Mouse (Mus musculus) stomach, embryonic 16.5 days (tissue): ENCODE measurements around the gene 4930455H04Rik. TPM values are rescaled to one million over a fixed set of nuclear protein-coding genes. Genes with fewer than 3 reads are reported as not detected.

Experiments used
- ATAC-seq: fragments of 200-750 bp; cut with Nextera tagmentation; 2 replicates; pipeline ENCODE4 v1.8.0; 2017; ENCODE audit warnings: moderate number of reproducible peaks, moderate TSS enrichment; ENCODE audit not compliant: insufficient read depth, low FRiP score
- H3K27ac ChIP-seq: fragments of 300-500 bp; sonication (generic); 2 replicates; pipeline ENCODE4 v1.5.1; 2014; ENCODE audit warnings: low read length
- H3K27me3 ChIP-seq: fragments of 300-500 bp; sonication (generic); 2 replicates; pipeline ENCODE4 v1.6.1; 2014; ENCODE audit warnings: low read length, control low read depth, mixed read lengths; ENCODE audit not compliant: control insufficient read depth, insufficient read depth
- H3K36me3 ChIP-seq: fragments of 300-500 bp; sonication (generic); 2 replicates; pipeline ENCODE4 v1.6.1; 2014; ENCODE audit warnings: low read length; ENCODE audit not compliant: control insufficient read depth, insufficient read depth
- H3K4me1 ChIP-seq: fragments of 300-500 bp; sonication (generic); 2 replicates; pipeline ENCODE4 v1.6.1; 2014; ENCODE audit warnings: low read length, control low read depth, mixed read lengths; ENCODE audit not compliant: control insufficient read depth, insufficient read depth
- H3K4me2 ChIP-seq: fragments of 300-500 bp; sonication (generic); 2 replicates; pipeline ENCODE4 v1.6.1; 2014; ENCODE audit warnings: low read depth, low read length, mixed read lengths
- H3K4me3 ChIP-seq: fragments of 300-500 bp; sonication (generic); replicated peaks from 2 replicates; pipeline ENCODE4 v1.5.1; 2014; ENCODE audit warnings: mild to moderate bottlenecking, low read length
- H3K9ac ChIP-seq: fragments of 300-500 bp; sonication (generic); 2 replicates; pipeline ENCODE4 v1.6.1; 2014; ENCODE audit warnings: low read length
- H3K9me3 ChIP-seq: fragments of 300-500 bp; sonication (generic); replicated peaks from 2 replicates; pipeline ENCODE4 v1.6.1; 2016; ENCODE audit warnings: low read length, control low read depth; ENCODE audit not compliant: control insufficient read depth
- WGBS: fragments of 180-500 bp; shearing (Covaris S2); extraction: QIAGEN DNeasy Blood & Tissue Kit; methylation state at CpG from one replicate; pipeline ENCODE4 v1.1.7; 2014; 5-methylcytosine and 5-hydroxymethylcytosine counted together
- polyA plus RNA-seq: library from polyadenylated mRNA; unstranded; fragments of >200 nt; fragmentation: Nextera tagmentation; extraction: Ambion mirVana; gene quantifications from 2 replicates; pipeline ENCODE4 v1.2.1, GENCODE M21; 2015

4930455H04Rik gene
- polyA plus RNA-seq, 1 experiment from 2014 or later: not detected

DNA sequence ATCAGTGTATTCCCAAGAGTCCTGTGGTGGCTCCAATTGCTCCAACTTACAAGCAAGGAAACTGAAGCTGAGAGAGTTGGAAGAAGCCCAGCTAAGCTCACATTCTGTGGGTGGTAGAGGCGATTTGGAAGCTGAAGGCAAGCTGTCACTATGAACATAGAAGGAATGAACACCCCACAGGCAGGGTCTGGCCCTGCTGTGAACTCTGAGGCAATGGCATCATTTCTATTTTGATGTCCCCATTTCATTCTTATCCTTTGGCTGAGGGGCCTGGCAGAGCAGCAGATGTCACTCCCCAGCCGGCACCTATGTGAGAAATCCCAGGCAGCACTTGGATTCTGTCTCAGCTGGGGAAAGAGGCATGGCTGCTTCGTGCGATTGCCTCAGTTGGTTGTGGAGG lies 24.6 kb upstream of the 4930455H04Rik start:
- 69% methylated on average over 4 of the region's 4 CpGs for WGBS
- no peaks in the 10 kb centered on the region for H3K36me3 ChIP-seq
- H3K9me3 ChIP-seq: no peaks in the 10 kb centered on the region
- H3K9ac ChIP-seq: no peak overlapping the region
- H3K27ac ChIP-seq: no peak overlapping the region
- H3K4me3 ChIP-seq: no peak overlapping the region
- peaks cover 3% of the 10 kb centered on the region; the same call in 1 of the 2 replicates for H3K4me1 ChIP-seq
- no peaks in the 10 kb centered on the region for H3K27me3 ChIP-seq
- ATAC-seq: no peak
- H3K4me2 ChIP-seq: no peak overlapping the region

DNA sequence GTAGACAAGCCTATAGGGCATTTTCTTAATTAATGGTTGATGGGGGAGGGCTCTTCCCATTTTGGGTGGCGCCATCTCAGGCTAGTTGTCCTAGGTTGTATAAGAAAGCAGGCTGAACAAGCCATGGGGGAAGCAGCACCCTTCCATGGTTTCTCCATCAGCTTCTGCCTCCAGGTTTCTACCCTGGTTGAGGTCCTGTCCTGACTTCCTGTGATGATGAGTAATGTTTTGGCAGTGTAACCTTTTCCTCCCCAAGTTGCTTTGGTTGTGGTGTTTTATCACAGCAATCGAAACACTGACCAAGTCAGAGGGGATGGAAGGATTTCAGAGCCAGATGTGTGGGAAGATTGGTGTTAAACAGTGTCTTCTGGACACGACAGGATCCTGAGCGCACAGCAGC lies 21.6 kb upstream of the 4930455H04Rik start:
- Histone ChIP-seq H3K27ac (no peak overlapping the region), H3K9me3 (no peaks in the 10 kb centered on the region), H3K36me3 (no peaks in the 10 kb centered on the region), H3K9ac (no peak overlapping the region), H3K4me3 (no peak overlapping the region), H3K27me3 (no peaks in the 10 kb centered on the region), H3K4me2 (no peak overlapping the region), H3K4me1 (peaks cover 3% of the 10 kb centered on the region; the same call in 1 of the 2 replicates)
- WGBS: 82% methylated on average over 4 of the region's 4 CpGs
- no peak for ATAC-seq

DNA sequence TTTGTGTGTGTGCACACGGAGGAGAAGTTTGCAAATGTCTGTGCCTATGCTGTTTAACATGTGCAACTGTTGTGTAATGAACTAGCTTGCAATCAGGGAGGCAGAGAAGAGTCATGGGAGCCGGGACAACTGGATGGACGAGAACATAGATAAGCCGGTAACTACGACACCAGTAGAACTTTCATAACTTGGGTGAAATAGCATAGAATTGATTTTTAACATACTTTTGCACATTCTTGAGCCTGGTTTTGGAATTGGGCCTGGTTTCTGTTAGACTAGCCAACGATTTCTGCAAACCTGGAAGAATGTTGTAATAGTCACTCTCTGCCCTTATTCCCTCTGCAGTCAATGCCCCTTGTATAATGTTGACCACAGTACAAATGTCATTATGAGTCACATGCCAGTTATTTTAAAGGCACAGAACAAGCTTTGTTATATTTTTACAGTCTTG lies 17.4 kb upstream of the 4930455H04Rik start:
- Histone ChIP-seq H3K27ac (no peak overlapping the region), H3K4me3 (no peak overlapping the region), H3K27me3 (no peaks in the 10 kb centered on the region), H3K36me3 (no peaks in the 10 kb centered on the region), H3K9me3 (no peaks in the 10 kb centered on the region), H3K9ac (no peak overlapping the region), H3K4me1 (peaks cover 4% of the 10 kb centered on the region; the same call in 1 of the 2 replicates), H3K4me2 (no peak overlapping the region)
- WGBS: 68% methylated on average over 6 of the region's 6 CpGs
- ATAC-seq: peak; percentile 44; the same call in 1 of the 2 replicates

DNA sequence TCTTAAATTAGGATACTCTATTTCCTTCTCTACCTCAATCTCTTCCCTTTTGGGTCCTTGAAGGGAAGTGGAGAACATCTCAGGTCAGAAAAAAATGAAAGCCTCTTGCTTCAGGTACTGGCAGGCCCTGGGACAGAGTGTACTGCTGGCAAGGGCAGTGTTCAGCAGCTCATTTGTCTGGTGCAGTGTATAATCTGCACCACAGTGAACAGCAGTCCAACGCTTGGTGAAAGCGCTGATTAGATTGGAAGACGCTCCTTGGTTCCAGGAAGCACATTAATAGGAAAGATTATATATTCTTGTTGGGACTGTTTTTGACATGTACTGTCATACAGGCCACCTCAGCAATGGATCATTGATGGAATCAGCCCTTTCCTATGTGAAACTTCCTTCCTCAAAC lies 16.6 kb upstream of the 4930455H04Rik start:
- ATAC-seq: no peak
- WGBS: 79% methylated on average over 3 of the region's 3 CpGs

DNA sequence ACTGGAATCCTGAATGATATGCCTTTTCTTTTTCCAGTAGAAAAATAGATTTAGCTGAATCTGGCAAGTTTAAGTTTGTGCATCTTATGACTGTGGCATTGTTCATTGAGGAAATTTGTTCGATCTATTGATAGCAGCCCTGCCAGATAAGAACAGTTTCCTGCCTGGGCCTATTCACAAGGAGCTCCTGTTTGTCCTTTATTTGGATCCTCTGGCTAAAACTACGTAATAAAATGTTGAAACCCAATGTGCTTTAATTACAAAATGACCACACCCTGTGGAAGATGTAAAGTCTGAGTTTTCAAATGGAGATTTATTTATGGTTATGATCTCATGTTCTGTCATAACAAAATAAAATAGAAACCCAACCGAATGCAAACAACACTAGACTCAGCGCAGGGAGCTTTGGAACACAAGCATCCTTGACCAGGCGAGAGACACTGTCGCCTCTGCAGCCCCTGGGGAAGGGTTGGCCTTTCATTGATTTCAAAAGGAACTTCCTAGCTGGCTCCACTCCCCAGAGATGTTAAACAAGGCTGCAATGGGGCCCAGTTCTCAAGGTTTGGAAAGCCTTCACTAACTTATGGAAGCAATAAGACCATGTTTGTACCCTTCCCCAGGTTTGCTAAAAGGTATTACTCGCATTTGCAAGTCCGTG lies 15.7 kb upstream of the 4930455H04Rik start:
- H3K36me3 ChIP-seq: no peaks in the 10 kb centered on the region
- no peak for ATAC-seq
- H3K4me2 ChIP-seq: no peak overlapping the region
- no peak overlapping the region for H3K9ac ChIP-seq
- H3K27me3 ChIP-seq: no peaks in the 10 kb centered on the region
- 71% methylated on average over 8 of the region's 8 CpGs for WGBS
- no peaks in the 10 kb centered on the region for H3K9me3 ChIP-seq
- peaks cover 4% of the 10 kb centered on the region; the same call in 1 of the 2 replicates for H3K4me1 ChIP-seq
- no peak overlapping the region for H3K4me3 ChIP-seq
- H3K27ac ChIP-seq: no peak overlapping the region

More for the DNA sequence above, 16.6 kb upstream of the 4930455H04Rik start:
- Histone ChIP-seq H3K9me3 (no peaks in the 10 kb centered on the region), H3K27me3 (no peaks in the 10 kb centered on the region), H3K27ac (no peak overlapping the region), H3K4me2 (no peak overlapping the region), H3K36me3 (no peaks in the 10 kb centered on the region), H3K4me3 (no peak overlapping the region), H3K4me1 (peaks cover 4% of the 10 kb centered on the region; the same call in 1 of the 2 replicates), H3K9ac (no peak overlapping the region)

DNA sequence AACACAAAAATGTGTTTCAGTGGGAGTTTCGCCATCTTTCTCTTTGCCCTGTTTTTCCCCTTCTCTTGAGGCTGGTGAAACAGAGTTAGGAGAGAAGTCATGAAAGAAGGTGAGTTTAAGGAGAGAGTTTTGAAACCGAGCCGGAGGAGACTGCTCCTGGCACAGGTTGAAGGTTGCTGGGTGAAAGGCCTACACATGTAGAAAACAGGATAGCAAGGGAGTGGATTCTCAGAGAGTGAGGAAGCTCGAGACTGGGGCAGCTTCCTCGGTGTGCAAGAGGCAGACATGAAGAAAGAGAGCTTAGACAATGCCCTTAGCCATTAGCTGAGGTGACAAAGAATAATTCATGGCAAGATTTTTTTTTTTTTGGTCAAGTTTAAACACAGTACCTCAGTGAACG lies 14.7 kb upstream of the 4930455H04Rik start:
- Histone ChIP-seq H3K4me3 (no peak overlapping the region), H3K4me2 (no peak overlapping the region), H3K27ac (no peak overlapping the region), H3K9me3 (no peaks in the 10 kb centered on the region), H3K9ac (no peak overlapping the region), H3K36me3 (no peaks in the 10 kb centered on the region), H3K27me3 (no peaks in the 10 kb centered on the region), H3K4me1 (peaks cover 4% of the 10 kb centered on the region; the same call in 1 of the 2 replicates)
- ATAC-seq: no peak
- 81% methylated on average over 6 of the region's 6 CpGs for WGBS

DNA sequence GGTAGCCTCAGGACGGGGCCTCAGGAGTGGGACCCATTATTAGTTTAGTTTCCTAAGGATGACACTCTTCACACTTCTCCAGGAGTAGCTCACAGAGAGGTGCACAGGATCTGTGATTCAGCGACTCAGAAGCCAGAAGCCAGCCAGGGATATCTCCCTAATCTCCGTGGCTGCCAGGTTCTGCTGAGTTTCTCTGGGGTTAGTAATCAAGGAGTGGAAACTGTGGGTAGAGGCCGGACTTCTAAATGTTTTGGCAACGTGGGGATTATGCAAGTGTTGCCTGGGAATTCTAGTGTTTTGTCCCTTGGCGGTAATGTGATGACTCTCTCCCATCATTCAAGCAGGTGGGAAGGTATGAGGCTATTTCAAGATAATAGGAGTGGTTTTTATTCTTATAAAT lies 13.0 kb upstream of the 4930455H04Rik start:
- 71% methylated on average over 6 of the region's 6 CpGs for WGBS
- Histone ChIP-seq H3K36me3 (no peaks in the 10 kb centered on the region), H3K4me3 (no peak overlapping the region), H3K4me1 (peaks cover 4% of the 10 kb centered on the region; the same call in 1 of the 2 replicates), H3K4me2 (no peak overlapping the region), H3K9me3 (no peaks in the 10 kb centered on the region), H3K27ac (no peak overlapping the region), H3K27me3 (no peaks in the 10 kb centered on the region), H3K9ac (no peak overlapping the region)
- no peak for ATAC-seq

DNA sequence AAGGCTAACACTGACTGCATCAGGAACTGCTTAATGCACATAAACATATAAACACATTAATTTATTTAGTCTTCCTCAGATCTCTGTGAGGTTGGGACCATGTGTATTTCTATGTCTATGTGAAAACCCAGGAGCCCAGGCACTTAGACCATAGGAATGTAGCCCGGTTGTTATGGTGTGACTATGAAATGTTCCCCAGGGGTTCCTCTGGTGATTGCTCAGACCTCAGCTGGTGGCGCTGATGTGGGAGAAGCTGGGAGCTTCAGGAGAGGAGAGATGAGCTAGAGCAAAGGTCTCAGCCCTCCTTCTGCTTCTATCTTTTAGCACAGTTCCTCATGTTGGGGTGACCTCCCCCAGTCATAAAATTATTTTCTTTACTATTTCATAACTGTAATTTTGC lies 7.7 kb upstream of the 4930455H04Rik start:
- Histone ChIP-seq H3K4me1 (no peaks in the 10 kb centered on the region), H3K4me3 (no peak overlapping the region), H3K9me3 (no peaks in the 10 kb centered on the region), H3K27ac (no peak overlapping the region), H3K4me2 (no peak overlapping the region), H3K9ac (no peak overlapping the region), H3K27me3 (no peaks in the 10 kb centered on the region), H3K36me3 (no peaks in the 10 kb centered on the region)
- WGBS: 79% methylated on average over 2 of the region's 2 CpGs
- ATAC-seq: no peak

DNA sequence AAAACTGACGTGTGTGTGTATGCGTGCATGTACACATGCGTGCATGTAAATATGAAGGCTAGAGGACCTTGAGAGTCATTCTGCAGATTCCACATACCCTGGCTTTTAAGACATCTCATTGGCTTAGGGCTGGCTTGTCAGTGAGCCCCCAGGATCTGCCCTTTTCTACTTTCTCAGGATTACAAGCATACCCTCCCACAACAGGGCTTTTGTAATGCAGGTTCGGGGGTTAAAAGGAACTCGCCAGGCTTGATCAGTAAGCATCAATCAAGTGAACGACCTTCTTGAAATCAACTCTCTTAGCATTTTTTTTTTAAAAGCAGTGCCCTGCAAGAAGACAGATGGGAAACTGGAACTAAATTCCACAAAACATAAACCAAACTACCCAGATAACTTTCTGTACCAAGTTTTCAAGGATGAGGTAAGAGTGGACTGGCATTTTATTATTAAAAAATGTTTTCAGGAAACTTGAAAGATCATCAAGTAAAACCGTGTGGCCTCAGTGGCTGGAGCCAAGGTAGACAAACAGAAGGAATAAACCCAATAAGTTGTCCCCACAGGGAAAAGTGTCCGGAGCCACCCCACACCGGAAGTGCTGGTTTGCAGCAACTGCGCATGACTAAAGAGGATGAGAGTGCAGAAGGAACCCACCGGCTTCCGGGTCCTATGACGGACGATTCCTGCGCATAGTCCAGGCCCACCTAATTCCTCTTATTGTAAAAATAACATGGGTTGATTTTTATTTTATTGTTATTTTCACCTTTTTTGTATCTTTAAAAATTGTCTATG lies 6.5 kb upstream of the 4930455H04Rik start:
- H3K27me3 ChIP-seq: no peaks in the 10 kb centered on the region
- no peaks in the 10 kb centered on the region for H3K9me3 ChIP-seq
- no peak for ATAC-seq
- H3K36me3 ChIP-seq: no peaks in the 10 kb centered on the region
- no peak overlapping the region for H3K4me2 ChIP-seq
- H3K9ac ChIP-seq: no peak overlapping the region
- no peaks in the 10 kb centered on the region for H3K4me1 ChIP-seq
- WGBS: 72% methylated on average over 15 of the region's 15 CpGs
- H3K4me3 ChIP-seq: no peak overlapping the region
- no peak overlapping the region for H3K27ac ChIP-seq
